Mouse (Mus musculus) thymus, adult 2 months (tissue): ENCODE measurements around the gene Flot2.

ENCODE experiments used
- CTCF ChIP-seq: fragments of 200-500 bp; IDR thresholded peaks from 2 replicates; pipeline ENCODE4 v1.5.1; 2012; ENCODE audit warnings: mild to moderate bottlenecking, control low read depth, low read length, moderate library complexity, borderline replicate concordance; ENCODE audit not compliant: control insufficient read depth, poor library complexity, insufficient read depth; ENCODE audit errors: extremely low read depth
- POLR2A ChIP-seq: fragments of 200-500 bp; IDR thresholded peaks from 2 replicates; pipeline ENCODE4 v1.6.1; 2012; ENCODE audit warnings: mild to moderate bottlenecking, low read length, control low read depth, moderate library complexity; ENCODE audit not compliant: control insufficient read depth, poor library complexity, insufficient read depth; ENCODE audit errors: extremely low read depth

DNA sequence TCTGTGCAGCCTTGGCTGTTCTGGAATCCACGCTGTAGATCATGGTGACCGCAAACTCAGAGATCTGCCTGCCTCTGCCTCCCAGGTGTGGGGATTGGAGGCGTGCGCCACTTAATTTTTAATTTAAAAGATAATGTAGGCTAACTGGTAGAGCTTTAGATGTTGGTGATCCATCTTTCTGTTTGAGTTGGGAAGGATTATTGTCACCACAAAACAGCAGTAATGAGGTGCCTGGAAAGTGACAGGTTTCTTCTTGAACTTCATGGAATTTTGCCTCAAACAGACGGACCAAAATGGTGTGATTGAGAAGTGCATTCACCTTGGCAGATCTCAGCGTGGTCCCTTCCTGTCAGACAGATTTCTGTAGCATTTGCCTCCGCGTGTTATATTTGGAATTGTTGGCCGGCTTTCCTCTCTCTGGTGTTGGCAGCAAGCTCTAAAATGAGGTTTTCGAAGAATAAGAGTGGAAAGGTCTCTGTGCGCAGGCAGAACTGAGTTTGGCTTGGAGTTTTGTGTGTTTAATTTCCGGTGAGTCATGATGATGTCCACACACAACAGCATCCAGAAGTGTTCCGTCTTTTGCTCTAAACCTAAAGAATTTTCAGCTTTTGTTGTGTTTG lies 48.5 kb upstream of the Flot2 start:
- no peak for TF ChIP-seq POLR2A
- no peak for TF ChIP-seq CTCF
